Mouse (Mus musculus): ENCODE measurements around the gene Znrd1.

Gene Znrd1

DNA sequence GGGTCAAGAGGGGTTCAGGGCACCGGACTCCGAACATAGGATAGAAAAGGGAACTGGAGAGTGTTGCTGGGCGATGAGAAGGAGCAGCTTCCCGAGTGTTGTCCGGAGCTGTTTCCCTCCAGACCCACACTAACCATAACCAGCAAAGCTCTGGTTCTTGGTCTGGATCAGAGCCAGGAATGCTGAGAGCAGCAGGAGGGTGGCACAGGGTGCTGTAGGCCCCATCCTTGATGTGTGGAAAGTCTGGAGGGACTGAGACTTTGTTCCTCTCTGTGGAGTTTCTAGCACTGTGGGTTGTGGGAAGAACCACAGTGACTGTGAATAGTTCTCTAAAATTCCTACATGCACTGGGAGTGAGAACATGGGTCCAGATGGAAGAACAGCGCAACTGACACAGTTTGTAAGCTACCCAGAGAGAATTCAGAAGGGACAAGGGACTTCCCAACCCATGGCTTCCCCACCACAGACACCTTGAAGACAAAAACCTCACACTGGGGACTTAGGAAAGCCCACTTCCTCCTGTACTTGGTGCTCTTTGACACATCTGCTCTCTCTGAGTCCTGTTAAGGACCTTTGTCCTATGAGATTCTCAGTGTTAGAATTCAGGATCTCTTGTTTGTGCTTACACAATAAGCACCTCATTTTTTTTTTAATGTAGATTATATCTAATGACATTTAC lies 13.0 kb upstream of the Znrd1 start:
- ATAC-seq (ENCODE audit: insufficient number of reproducible peaks, low FRiP score, low TSS enrichment) = no peak

- no peak for ATAC-seq (ENCODE audit: insufficient number of reproducible peaks, low FRiP score, low TSS enrichment)
These were observed 12.0 kb upstream of the Znrd1 start for GRCm38 (mm10) chr17:36970316-36970890.

GRCm38 (mm10) chr17:36966875-36967274 lies 8.5 kb upstream of the Znrd1 start:
- no peak for ATAC-seq (ENCODE audit: insufficient number of reproducible peaks, low FRiP score, low TSS enrichment)

GRCm38 (mm10) chr17:36961125-36961524 lies 2.8 kb upstream of the Znrd1 start:
- ATAC-seq (ENCODE audit: insufficient number of reproducible peaks, low FRiP score, low TSS enrichment) = no peak

DNA sequence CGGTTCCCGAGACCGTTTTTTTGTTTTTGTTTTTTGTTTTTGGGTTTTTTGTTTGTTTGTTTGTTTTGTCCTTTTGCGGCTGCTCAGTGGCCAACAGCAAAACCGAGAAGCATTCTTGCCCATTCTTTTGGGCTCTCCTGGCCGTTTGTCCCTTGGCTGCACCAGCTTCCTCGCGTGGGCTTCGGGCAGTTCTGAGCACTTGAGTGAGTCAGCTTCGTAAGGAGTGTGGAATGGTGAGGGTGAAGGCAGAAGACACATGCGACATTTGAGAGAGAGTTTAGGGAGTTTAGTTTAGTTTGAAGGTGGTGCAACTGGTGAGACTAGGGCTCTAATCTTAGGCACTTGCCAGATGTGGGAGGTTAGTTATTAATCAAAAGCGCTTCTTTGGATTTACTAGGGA lies 525 bp upstream of the Znrd1 start:
- ATAC-seq (ENCODE audit: insufficient number of reproducible peaks, low FRiP score, low TSS enrichment) = no peak

DNA sequence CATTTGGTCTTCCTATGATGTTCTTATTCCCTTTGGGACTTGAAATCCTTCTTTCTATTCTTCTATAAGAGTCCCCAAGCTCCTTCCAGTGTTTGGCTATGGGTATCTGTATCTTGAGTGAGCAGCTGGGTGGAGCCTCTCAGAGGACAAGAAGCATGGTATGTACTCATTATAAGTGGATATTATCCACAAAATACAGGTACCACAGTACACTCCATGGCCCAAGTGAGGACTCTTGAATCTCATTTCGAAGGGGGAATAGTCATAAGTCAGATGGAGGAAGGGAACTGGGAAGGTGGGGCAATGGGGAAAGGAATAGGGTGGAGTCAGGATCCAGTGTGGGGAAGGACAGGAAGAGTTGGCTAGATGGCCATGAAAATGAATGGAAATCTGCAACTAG lies 5.3 kb downstream of the Znrd1 start:
- ATAC-seq (ENCODE audit: insufficient number of reproducible peaks, low FRiP score, low TSS enrichment) = no peak

GRCm38 (mm10) chr17:36952631-36953030 lies 5.7 kb downstream of the Znrd1 start:
- ATAC-seq (ENCODE audit: insufficient number of reproducible peaks, low FRiP score, low TSS enrichment) = no peak

DNA sequence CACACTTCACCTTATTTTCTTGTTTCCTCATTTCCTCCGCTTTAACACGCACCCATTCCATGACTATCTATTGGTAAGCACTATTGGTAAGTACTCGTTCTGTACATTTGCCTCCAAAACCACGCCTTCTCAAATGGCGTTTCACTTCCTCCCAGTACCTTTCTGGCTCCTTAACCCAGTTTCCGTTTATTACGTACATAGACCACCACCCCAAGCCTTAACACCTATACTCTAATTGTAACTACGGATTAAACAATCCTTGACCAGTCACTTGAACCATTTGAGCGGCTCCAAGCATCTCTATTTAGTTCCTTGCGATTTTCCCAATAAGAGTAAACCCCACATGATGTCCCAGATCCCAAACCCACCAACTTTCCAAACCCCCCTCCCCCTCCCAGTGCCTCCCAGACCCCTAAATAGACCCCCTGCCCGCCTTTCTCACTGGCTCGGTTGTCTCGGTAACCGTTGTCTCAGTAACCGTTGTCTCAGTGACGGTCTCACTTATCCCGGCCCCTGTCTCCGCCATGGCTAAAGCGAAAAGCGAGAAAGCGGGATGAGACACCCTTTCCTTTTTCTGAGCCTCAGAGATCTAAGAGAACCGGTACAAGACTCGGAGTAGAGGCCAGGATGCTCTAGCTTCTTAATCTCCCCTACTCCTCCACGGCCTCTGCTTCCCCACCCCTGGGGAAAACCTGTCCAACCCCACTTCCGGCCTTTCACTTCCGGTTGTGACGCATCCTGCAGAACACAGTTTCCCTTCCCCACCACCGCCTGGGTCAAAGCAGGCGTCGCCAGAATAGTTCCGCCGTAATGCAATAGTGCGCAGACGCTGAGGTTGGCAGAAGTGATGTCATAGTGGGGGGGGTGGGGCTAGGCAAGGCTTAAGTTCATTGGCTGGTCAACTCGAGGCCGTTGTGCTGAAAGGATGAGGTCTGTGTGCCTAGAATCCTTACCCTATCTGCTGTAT lies 7.1 kb downstream of the Znrd1 start, which contains the start of gene Ppp1r11:
Gene Ppp1r11 (minus strand): TSS at position 761 of the 967 bp plus-strand sequence.
- peak; percentile 95 for ATAC-seq (ENCODE audit: insufficient number of reproducible peaks, low FRiP score, low TSS enrichment)

GRCm38 (mm10) chr17:36949265-36949664 lies 9.1 kb downstream of the Znrd1 start:
- ATAC-seq (ENCODE audit: insufficient number of reproducible peaks, low FRiP score, low TSS enrichment) = no peak

DNA sequence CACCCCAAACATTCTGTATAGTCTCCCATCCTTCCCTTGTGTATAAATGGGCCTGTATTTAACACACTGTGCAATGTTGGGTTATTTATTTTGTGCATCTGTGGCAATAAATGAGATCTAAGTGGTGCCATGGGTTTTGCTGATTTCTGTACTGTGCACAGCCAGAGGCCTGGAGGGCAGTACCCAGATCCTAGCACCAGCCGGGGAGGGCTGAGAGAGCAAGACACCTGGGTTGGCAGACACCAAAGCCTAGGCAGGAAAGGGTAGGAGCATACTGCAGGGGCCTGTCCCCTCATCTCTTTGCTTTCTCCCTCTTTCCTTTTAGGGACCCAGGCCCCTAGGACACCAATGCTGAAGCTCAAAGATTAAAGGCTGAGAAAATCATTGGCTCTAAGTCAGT lies 10.1 kb downstream of the Znrd1 start:
- no peak for ATAC-seq (ENCODE audit: insufficient number of reproducible peaks, low FRiP score, low TSS enrichment)

- ATAC-seq (ENCODE audit: insufficient number of reproducible peaks, low FRiP score, low TSS enrichment) = peak; percentile 9; the same call in 1 of the 2 replicates
These were observed 11.1 kb downstream of the Znrd1 start for GRCm38 (mm10) chr17:36947051-36947819.

DNA sequence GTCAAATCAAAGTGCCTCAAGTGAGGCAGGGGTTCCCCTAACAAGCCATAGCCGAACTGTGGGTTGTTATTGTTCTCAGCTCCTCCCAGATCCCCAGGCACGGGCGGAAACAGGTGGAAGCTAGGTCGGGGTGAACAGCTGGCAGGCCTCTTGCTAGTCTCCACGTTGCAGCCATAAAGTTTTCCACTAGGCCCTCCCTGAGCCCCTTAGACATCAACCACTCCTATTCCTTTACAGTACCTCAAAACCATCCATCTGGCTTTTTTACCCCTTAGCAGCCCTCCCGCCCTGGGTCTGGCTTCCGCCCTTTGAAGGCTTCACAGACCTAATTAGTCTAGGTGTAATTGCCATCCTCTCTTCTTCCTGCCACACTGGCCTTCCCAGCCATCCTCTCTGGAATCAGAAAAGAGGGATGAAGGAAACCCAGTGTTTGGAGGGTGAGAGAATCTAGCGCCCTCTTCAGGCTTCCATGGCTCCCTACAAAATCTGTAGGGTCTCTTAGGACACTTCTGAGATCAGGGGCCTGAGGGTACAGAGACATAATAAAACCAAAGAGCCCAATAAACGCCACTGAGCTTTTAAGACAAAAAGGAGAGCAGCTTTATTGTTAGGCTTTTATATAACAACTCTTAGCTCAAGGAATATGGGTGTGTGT lies 14.1 kb downstream of the Znrd1 start:
- no peak for ATAC-seq (ENCODE audit: insufficient number of reproducible peaks, low FRiP score, low TSS enrichment)

DNA sequence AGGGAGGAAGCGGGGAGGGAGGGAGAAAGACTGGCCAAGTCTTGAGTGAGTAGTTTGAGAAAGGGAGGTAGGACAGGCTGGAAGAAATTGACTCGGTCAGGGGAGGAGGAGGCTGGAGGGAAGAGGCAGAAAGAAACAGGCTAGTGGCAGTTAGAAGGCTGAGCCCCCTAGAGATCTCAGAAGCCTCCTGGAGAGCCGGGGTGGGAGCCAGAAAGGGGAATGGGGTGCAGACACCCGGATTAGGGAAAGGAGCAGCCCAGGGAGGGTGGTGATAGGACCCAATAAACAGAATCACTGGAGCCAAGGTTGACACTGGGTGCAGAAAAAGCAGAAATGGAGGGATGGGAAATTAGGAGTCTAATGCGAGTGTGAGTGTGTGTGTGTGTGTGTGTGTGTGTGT lies 14.7 kb downstream of the Znrd1 start:
- no peak for ATAC-seq (ENCODE audit: insufficient number of reproducible peaks, low FRiP score, low TSS enrichment)

DNA sequence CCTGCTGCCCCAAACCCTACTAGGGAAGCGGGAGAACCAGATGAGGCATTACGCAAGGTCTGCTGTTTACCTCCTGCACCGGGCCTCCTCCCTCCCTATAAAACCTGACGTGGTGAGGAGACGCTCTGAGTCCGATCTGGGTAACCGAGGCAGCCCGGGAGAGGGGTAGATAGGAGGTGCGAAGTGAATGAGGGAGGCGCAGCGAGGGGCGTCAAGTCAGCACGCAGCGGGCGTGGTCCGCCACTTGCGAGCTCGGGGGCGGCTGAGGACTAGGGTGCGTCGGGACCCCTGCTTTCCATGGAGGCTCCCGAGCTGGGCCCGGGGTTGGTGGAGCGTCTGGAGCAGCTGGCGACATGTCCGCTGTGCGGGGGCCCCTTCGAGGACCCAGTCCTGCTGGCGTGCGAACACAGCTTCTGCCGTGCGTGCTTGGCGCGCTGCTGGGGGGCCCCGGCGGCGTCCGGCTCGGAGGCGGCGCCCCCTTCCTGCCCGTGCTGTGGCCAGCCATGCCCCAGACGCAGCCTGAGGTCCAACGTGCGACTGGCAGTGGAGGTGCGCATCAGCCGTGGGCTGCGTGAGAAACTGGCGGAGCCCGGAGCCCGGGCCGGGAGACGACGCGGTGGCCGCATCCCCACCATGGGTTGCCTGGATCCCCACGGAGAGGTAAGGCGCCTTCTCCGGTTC lies 15.4 kb downstream of the Znrd1 start, which contains the start of gene Rnf39:
Gene Rnf39 (plus strand): TSS at position 128 of the 681 bp plus-strand sequence.
- peak; percentile 26; the same call in 1 of the 2 replicates for ATAC-seq (ENCODE audit: insufficient number of reproducible peaks, low FRiP score, low TSS enrichment)

- ATAC-seq (ENCODE audit: insufficient number of reproducible peaks, low FRiP score, low TSS enrichment) = peak; percentile 70
These were observed 16.0 kb downstream of the Znrd1 start for GRCm38 (mm10) chr17:36942391-36942790.

DNA sequence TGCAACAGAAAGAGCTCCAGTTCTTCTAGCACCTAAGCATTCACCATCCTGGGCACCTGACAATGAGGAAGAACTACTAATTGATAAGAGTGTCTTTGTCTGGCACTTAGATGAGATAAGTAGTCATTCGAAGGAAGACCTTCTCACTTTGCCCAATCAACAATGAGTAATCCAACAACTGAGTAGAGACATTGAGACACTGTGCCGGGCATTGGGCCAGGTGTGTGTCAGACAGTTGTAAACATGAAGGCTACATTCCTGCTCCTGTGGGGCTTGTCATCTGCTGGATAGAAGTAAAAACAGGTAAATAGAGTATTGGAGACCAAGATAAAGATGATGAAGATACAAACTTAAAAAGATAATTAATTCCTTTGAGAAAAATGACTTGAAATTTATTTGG lies 20.3 kb downstream of the Znrd1 start:
- no peak for ATAC-seq (ENCODE audit: insufficient number of reproducible peaks, low FRiP score, low TSS enrichment)

GRCm38 (mm10) chr17:36931806-36932205 lies 26.6 kb downstream of the Znrd1 start:
- ATAC-seq (ENCODE audit: insufficient number of reproducible peaks, low FRiP score, low TSS enrichment) = no peak

GRCm38 (mm10) chr17:36931130-36931529 lies 27.2 kb downstream of the Znrd1 start:
- no peak for ATAC-seq (ENCODE audit: insufficient number of reproducible peaks, low FRiP score, low TSS enrichment)

DNA sequence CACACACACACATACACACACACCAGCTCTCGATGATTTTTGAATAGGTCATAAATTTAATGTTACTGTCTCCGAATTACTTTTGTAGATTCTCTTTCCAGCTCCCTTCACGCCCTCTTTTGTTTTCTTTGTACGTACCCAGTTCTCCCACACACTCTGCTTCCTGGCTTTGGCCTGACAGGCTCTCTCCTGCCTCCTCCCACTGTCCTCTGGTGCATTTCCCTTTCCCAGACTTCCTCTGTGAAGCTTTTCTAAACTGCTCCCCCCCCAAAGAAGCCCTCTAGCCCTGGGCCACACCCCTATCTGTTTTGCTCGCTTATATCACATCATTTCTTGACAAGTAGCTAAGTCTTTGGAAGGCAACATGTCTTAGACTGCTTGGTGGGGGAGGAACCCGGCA lies 28.1 kb downstream of the Znrd1 start:
- no peak for ATAC-seq (ENCODE audit: insufficient number of reproducible peaks, low FRiP score, low TSS enrichment)

All from cerebellum, adult (tissue).